Mouse (Mus musculus): ENCODE results near the gene Olfr539. TPM values are rescaled to one million over a fixed set of nuclear protein-coding genes. Genes with fewer than 3 reads are reported as not detected.
A peak's percentile ranks its signal among the peaks of the same experiment; 100 is the strongest.
"Not testable (repeated sequence)": the region's sequence is repeated elsewhere in the genome, so short reads cannot be mapped to it uniquely, and the experiment has no call there.

Olfr539 gene
- polyA plus RNA-seq (2016; fragmentation: Nextera tagmentation; extraction: Ambion mirVana), result 0.01 TPM in 1 of 2 replicates, not detected in the other

DNA sequence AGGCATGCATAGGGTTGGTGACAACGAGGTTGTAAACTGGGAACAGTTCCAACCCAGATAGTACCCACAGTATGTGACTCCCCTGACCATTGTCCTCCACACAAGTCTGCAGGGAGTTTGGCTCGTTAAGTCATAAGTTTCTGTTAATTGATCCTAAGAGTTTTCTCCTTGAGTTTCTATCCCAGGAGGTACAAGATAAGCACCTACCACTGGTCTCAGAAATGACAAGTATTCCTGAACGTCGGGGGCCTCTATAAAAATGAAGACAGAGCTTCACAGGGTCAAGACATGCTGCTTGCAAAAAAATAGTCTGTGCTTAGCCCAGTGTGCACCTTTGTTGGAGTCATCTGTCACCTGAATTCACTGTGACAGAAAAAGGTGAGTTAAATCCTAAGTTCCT is at the start of gene Olfr539:
Gene Olfr539, plus strand, starts transcription at position 301 of the 400 bp plus-strand sequence.
- H3K4me1 ChIP-seq (replicated peaks), result no peaks in the 10 kb centered on the region
- no peak within 1 kb of the TSS for H3K4me3 ChIP-seq
- no peak within 1 kb of the TSS for H3K27ac ChIP-seq
- H3K36me3 ChIP-seq, result no peaks in the 10 kb centered on the region
- no peaks in the 10 kb centered on the region for H3K27me3 ChIP-seq (ENCODE audit: insufficient read depth, poor library complexity, severe bottlenecking)
- WGBS, result 84% methylated on average over 4 of the region's 4 CpGs
- no peak for DNase-seq (ENCODE audit: low spot score)
- H3K9me3 ChIP-seq, result no peaks in the 10 kb centered on the region

DNA sequence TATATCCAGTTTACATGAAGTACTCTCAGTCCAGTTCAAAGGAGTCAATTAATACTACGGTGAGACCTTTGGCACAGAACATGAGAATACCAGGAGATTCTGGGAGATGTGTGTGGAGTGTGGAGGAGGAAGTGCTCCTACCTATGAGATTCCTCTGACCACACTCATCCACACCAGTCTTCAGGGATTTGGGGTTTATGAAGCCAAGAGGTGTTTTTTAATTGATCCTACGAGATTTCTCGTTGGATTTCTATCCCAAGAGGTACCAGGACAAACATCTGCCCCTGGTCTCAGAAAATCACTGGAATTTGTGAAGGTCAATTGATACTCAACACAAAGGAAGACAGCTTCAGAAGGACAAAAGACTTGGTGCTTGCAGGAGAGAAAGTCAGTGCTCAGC is 31.1 kb upstream of the Olfr539 start, which contains the start of gene Olfr61:
Gene Olfr61, plus strand, starts transcription at position 301 of the 400 bp plus-strand sequence.
- H3K27ac ChIP-seq; H3K4me3 ChIP-seq; H3K4me1 ChIP-seq (replicated peaks); DNase-seq (ENCODE audit: low spot score); H3K9me3 ChIP-seq; H3K27me3 ChIP-seq (ENCODE audit: insufficient read depth, poor library complexity, severe bottlenecking); H3K36me3 ChIP-seq: not testable (repeated sequence)
- 89% methylated on average over 3 of the region's 3 CpGs for WGBS

DNA sequence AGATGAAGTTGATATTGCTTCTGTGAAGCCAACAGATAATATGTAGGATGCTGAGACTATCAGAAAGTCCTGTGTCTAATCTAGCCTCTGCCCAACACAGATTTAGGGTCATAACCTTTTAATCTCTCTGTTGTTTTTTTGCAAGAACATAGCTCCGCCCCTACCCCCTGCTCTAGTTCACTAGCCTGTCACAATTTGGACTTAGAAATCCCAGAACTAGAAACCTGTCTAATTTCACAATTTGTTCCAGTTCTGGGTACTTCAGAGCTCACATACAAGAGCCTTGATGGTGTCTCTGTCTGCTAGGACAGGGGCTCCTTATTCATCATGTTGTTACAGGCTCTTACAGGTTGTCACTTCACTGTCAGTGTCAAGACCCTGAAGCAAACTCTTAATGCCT is 29.2 kb upstream of the Olfr539 start:
- Histone ChIP-seq H3K4me1 (replicated peaks) (no peaks in the 10 kb centered on the region), H3K9me3 (no peaks in the 10 kb centered on the region), H3K27me3 (ENCODE audit: insufficient read depth, poor library complexity, severe bottlenecking) (no peaks in the 10 kb centered on the region), H3K27ac (no peak overlapping the region), H3K4me3 (no peak overlapping the region), H3K36me3 (no peaks in the 10 kb centered on the region)
- 77% methylated on average over 1 of the region's 1 CpGs for WGBS
- no peak for DNase-seq (ENCODE audit: low spot score)

DNA sequence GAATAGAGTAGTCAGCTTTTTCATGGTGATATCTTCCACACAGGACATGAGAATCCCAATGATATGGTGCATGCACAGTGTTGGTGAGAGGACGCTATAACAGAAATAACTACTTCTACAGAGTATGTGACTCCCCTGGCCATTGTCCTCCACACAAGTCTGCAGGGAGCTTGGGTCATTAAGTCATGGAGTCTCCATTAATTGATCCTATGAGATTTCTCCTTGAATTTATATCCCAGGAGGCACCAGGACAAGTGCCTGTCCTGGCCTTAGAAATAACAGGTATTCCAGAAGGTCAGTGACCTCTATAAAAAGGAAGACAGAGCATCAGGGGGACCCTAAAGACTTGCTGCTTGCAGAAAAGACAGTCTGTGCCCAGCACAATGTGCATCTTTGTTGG is 13.6 kb upstream of the Olfr539 start, which contains the start of gene Olfr53:
Gene Olfr53, plus strand, starts transcription at position 301 of the 400 bp plus-strand sequence.
- H3K4me3 ChIP-seq, result no peak within 1 kb of the TSS
- H3K4me1 ChIP-seq (replicated peaks), result no peaks in the 10 kb centered on the region
- H3K27ac ChIP-seq, result no peak within 1 kb of the TSS
- 84% methylated on average over 1 of the region's 1 CpGs for WGBS
- H3K9me3 ChIP-seq, result no peaks in the 10 kb centered on the region
- no peaks in the 10 kb centered on the region for H3K27me3 ChIP-seq (ENCODE audit: insufficient read depth, poor library complexity, severe bottlenecking)
- no peak for DNase-seq (ENCODE audit: low spot score)
- no peaks in the 10 kb centered on the region for H3K36me3 ChIP-seq

- not testable (repeated sequence) for H3K27ac ChIP-seq; H3K9me3 ChIP-seq; H3K36me3 ChIP-seq; DNase-seq (ENCODE audit: low spot score); H3K4me3 ChIP-seq; H3K4me1 ChIP-seq (replicated peaks); H3K27me3 ChIP-seq (ENCODE audit: insufficient read depth, poor library complexity, severe bottlenecking)
- 90% methylated on average over 3 of the region's 3 CpGs for WGBS
Measured at GRCm38 (mm10) chr7:140670693-140671092, 11.0 kb downstream of the Olfr539 start.

- peak; percentile 3 for DNase-seq (ENCODE audit: low spot score)
- Histone ChIP-seq H3K27me3 (ENCODE audit: insufficient read depth, poor library complexity, severe bottlenecking) (no peaks in the 10 kb centered on the region), H3K27ac (no peak overlapping the region), H3K4me3 (peak overlapping the region; percentile 1; the same call in 1 of the 2 replicates), H3K36me3 (no peaks in the 10 kb centered on the region), H3K4me1 (replicated peaks) (peaks cover 6% of the 10 kb centered on the region; the same call in 1 of the 2 replicates), H3K9me3 (peaks cover 10% of the 10 kb centered on the region; the same call in 1 of the 2 replicates)
- 1% methylated on average over 6 of the region's 6 CpGs for WGBS
Measured at GRCm38 (mm10) chr7:140675863-140676262, 16.1 kb downstream of the Olfr539 start.

DNA sequence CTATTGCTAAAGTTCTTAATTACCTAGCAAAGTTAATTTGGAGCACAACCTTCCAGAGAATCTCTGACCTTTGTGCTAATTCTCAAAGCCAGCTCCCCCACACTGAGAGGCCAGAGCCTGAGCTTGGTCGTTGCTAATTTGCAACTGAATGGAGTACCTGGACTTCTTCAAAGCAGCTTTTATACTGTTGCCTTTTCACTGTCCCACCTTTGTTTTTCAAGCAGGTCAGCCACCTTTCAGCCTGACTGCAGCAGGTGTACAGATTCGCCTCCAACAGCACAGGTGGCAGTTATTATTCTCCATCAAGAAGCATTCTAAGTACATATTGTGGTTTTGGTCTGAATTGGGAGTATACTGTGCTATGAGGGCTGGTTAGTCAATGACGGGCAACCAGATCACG is 19.9 kb downstream of the Olfr539 start:
- H3K9me3 ChIP-seq, result peaks cover 10% of the 10 kb centered on the region; the same call in 1 of the 2 replicates
- H3K4me1 ChIP-seq (replicated peaks); H3K36me3 ChIP-seq; DNase-seq (ENCODE audit: low spot score); H3K4me3 ChIP-seq; H3K27ac ChIP-seq; H3K27me3 ChIP-seq (ENCODE audit: insufficient read depth, poor library complexity, severe bottlenecking): not testable (repeated sequence)
- 67% methylated on average over 4 of the region's 4 CpGs for WGBS

DNA sequence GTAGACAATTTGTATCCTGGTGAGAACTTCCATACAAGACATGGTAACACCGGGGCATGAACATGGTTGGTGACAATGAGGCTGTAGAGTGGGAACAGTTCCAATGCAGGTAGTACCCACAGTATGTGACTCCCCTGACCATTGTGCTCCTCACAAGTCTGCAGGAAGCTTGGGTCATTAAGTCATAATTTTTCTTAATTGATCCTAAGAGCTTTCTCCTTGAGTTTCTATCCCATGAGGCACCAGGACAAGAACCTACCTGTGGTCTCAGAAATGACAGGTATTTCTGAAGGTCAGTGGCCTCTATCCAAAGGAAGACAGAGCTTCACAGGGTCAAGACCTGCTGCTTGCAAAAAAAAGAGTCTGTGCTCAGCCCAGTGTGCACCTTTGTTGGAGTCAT is 21.9 kb downstream of the Olfr539 start, which contains the start of gene Olfr45:
Gene Olfr45, plus strand, starts transcription at position 301 of the 400 bp plus-strand sequence.
- no peaks in the 10 kb centered on the region for H3K36me3 ChIP-seq
- H3K27me3 ChIP-seq (ENCODE audit: insufficient read depth, poor library complexity, severe bottlenecking), result no peaks in the 10 kb centered on the region
- no peak within 1 kb of the TSS for H3K27ac ChIP-seq
- H3K4me1 ChIP-seq (replicated peaks), result no peaks in the 10 kb centered on the region
- 97% methylated on average over 1 of the region's 1 CpGs for WGBS
- peaks cover 10% of the 10 kb centered on the region; the same call in 1 of the 2 replicates for H3K9me3 ChIP-seq
- no peak for DNase-seq (ENCODE audit: low spot score)
- H3K4me3 ChIP-seq, result no peak within 1 kb of the TSS

GRCm38 (mm10) chr7:140696967-140697366 is 37.2 kb downstream of the Olfr539 start, which contains the start of gene Olfr541:
Gene Olfr541 (plus strand): TSS chr7:140697267.
- H3K4me3 ChIP-seq, result no peak within 1 kb of the TSS
- DNase-seq (ENCODE audit: low spot score), result no peak
- no peak within 1 kb of the TSS for H3K27ac ChIP-seq
- H3K9me3 ChIP-seq, result no peaks in the 10 kb centered on the region
- H3K36me3 ChIP-seq, result no peaks in the 10 kb centered on the region
- no peaks in the 10 kb centered on the region for H3K27me3 ChIP-seq (ENCODE audit: insufficient read depth, poor library complexity, severe bottlenecking)
- H3K4me1 ChIP-seq (replicated peaks), result peaks cover 8% of the 10 kb centered on the region; the same call in 1 of the 2 replicates

DNA sequence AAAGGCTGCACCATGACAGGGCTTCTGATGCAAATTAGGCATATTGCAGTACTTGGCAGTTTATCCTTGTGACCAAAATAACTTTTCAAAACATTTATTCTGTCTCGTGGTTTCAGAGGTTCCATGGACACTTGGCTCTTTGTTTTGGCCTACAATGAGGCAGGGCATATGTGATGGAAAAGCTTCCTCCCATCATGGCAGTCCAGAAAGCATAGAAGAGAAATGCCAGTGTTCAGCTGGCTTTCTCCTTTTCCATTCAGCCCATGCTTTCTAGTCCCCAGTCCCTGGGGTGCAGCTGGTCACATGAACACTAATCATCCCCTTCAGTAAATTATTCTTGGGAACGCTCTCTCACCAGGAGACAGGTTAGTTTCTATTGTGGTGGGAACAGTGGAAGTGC is 46.6 kb downstream of the Olfr539 start:
- Histone ChIP-seq H3K4me1 (replicated peaks) (no peaks in the 10 kb centered on the region), H3K27ac (no peak overlapping the region), H3K4me3 (no peak overlapping the region), H3K9me3 (no peaks in the 10 kb centered on the region), H3K36me3 (no peaks in the 10 kb centered on the region), H3K27me3 (ENCODE audit: insufficient read depth, poor library complexity, severe bottlenecking) (no peaks in the 10 kb centered on the region)
- 51% methylated on average over 2 of the region's 2 CpGs for WGBS
- no peak for DNase-seq (ENCODE audit: low spot score)

GRCm38 (mm10) chr7:140707536-140708284 is 48.0 kb downstream of the Olfr539 start:
- WGBS, result 86% methylated on average over 6 of the region's 6 CpGs
- H3K4me1 ChIP-seq (replicated peaks), result no peaks in the 10 kb centered on the region
- no peak overlapping the region for H3K4me3 ChIP-seq
- DNase-seq (ENCODE audit: low spot score), result no peak
- no peak overlapping the region for H3K27ac ChIP-seq
- no peaks in the 10 kb centered on the region for H3K27me3 ChIP-seq (ENCODE audit: insufficient read depth, poor library complexity, severe bottlenecking)
- no peaks in the 10 kb centered on the region for H3K36me3 ChIP-seq
- no peaks in the 10 kb centered on the region for H3K9me3 ChIP-seq

DNA sequence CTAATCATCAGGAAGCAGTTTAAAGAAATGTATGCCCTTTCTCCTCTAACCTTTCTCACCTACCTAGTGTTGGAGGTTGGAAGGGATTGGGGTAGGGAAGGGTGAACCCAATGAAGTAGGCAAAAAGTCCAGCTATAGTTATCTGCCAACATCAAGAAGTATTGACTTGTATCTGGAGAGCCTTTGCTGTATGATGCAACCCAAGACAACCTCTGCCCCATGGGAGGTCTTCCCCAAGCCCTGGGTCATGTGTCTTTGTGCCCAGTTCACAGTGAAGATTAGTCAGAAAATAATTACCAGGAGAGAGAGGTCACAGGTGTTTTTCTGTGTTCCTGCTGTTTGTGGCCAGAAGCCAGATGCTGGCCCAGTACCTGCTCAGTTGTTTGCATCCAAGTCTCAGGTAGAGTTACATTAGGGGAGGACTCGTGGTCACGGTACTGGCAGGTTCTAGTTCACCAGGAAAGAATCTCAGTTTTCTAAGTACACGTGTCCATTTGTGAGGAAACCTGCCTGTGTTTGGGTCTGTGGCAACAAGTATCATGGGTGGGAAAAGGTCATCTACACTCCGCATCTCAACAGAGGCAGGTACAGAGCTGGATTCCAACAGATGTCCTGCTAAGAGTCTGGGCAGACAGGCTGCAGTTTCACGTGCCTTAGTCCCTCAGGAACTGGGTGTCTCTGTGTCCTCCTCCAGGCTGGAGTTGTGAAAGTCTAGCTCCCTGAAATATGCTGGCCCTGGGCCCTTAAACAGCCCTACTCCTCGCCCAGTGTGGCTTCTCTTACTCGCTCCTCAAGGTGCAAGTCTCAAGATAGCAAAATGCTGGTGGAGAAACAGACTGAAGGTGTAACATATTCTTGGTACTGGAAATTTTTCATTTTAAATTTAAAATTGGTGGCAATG is 57.7 kb downstream of the Olfr539 start:
- no peak overlapping the region for H3K4me3 ChIP-seq
- H3K27ac ChIP-seq, result no peak overlapping the region
- H3K4me1 ChIP-seq (replicated peaks), result no peaks in the 10 kb centered on the region
- H3K9me3 ChIP-seq, result no peaks in the 10 kb centered on the region
- no peak for DNase-seq (ENCODE audit: low spot score)
- 84% methylated on average over 7 of the region's 7 CpGs for WGBS
- no peaks in the 10 kb centered on the region for H3K36me3 ChIP-seq
- H3K27me3 ChIP-seq (ENCODE audit: insufficient read depth, poor library complexity, severe bottlenecking), result no peaks in the 10 kb centered on the region

- Histone ChIP-seq H3K4me1 (replicated peaks) (no peaks in the 10 kb centered on the region), H3K27ac (no peak overlapping the region), H3K9me3 (no peaks in the 10 kb centered on the region), H3K27me3 (ENCODE audit: insufficient read depth, poor library complexity, severe bottlenecking) (no peaks in the 10 kb centered on the region), H3K36me3 (no peaks in the 10 kb centered on the region), H3K4me3 (no peak overlapping the region)
- 81% methylated on average over 6 of the region's 6 CpGs for WGBS
- DNase-seq (ENCODE audit: low spot score), result no peak
Measured at GRCm38 (mm10) chr7:140721095-140721494, 61.4 kb downstream of the Olfr539 start.

Data from hindbrain, embryonic 10.5 days (tissue).